Mouse (Mus musculus) heart, embryonic 12.5 days (tissue): ENCODE results near the gene Adamts3. TPM values are rescaled to one million over a fixed set of nuclear protein-coding genes. Genes with fewer than 3 reads are reported as not detected.

Source experiments
- ATAC-seq: fragments of 200-750 bp; cut with Nextera tagmentation; 2 replicates; pipeline ENCODE4 v1.8.0; 2017; ENCODE audit warnings: moderate TSS enrichment, moderate library complexity; ENCODE audit not compliant: insufficient number of reproducible peaks, low FRiP score
- H3K27ac ChIP-seq: fragments of 300-500 bp; sonication (generic); 2 replicates; pipeline ENCODE4 v1.5.1; 2016; ENCODE audit warnings: mild to moderate bottlenecking, moderate library complexity; ENCODE audit not compliant: poor library complexity, severe bottlenecking
- H3K27me3 ChIP-seq: fragments of 300-500 bp; sonication (generic); replicated peaks from 2 replicates; pipeline ENCODE4 v1.6.1; 2016; ENCODE audit warnings: mild to moderate bottlenecking, moderate library complexity
- H3K36me3 ChIP-seq: fragments of 300-500 bp; sonication (generic); 2 replicates; pipeline ENCODE4 v1.6.1; 2016; ENCODE audit warnings: mild to moderate bottlenecking, moderate library complexity
- H3K4me1 ChIP-seq: fragments of 300-500 bp; sonication (generic); replicated peaks from 2 replicates; pipeline ENCODE4 v1.6.1; 2016; ENCODE audit warnings: mild to moderate bottlenecking
- H3K4me2 ChIP-seq: fragments of 300-500 bp; sonication (generic); 2 replicates; pipeline ENCODE4 v1.6.1; 2016; ENCODE audit warnings: mild to moderate bottlenecking, moderate library complexity
- H3K4me3 ChIP-seq: fragments of 300-500 bp; sonication (generic); 2 replicates; pipeline ENCODE4 v1.5.1; 2016; ENCODE audit warnings: mild to moderate bottlenecking
- H3K9ac ChIP-seq: fragments of 300-500 bp; sonication (generic); 2 replicates; pipeline ENCODE4 v1.6.1; 2016; ENCODE audit warnings: mild to moderate bottlenecking, moderate library complexity
- H3K9me3 ChIP-seq: fragments of 300-500 bp; sonication (generic); replicated peaks from 2 replicates; pipeline ENCODE4 v1.6.1; 2016; ENCODE audit warnings: mild to moderate bottlenecking, moderate library complexity
- WGBS: fragments of 180-500 bp; shearing (Covaris S2); methylation state at CpG from one replicate; pipeline ENCODE4 v1.1.7; 2016; 5-methylcytosine and 5-hydroxymethylcytosine counted together
- polyA plus RNA-seq: library from polyadenylated mRNA; unstranded; fragments of >200 nt; fragmentation: Nextera tagmentation; extraction: Ambion mirVana; gene quantifications from 2 replicates; pipeline ENCODE4 v1.2.1, GENCODE M21; 2016

Gene Adamts3
- polyA plus RNA-seq, 1 experiment from 2014 or later, result 6.0 TPM

DNA sequence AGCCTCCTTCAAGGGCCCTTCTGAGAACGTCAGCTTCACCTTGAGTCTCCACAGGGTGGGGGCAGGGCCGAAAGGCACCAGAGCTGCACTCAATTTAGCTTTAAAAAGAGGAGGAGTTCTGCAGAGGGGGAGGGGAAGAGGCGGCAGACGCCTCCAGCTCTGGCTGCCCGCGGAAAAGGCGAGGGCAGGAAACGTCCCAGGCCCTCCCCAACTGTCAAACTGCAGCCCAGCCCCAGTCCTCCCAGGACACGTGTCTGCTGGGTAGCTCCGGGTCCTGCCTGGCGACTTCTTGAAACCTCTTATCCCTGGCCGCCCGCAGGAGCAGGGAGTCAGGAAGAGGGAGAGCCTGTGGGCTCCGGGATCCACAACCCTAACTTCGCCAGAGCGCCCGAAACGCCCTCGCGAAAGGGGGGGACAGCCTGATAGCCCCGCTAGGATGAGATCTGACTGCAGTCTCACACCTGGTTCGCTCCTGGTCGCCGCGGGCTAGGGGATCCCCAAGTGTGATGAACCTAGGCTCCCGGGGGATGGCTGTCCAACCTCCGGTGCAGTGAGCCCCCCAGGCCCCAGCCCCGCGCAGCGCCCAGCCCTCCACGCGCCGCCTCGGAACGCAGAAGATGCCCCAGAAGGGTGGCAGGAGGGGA, 921 bp downstream of the Adamts3 start:
- Histone ChIP-seq H3K36me3 (peaks cover 6% of the 10 kb centered on the region; the same call in 1 of the 2 replicates), H3K4me2 (peak overlapping the region; percentile 99), H3K9ac (peak overlapping the region; percentile 90), H3K27me3 (no peaks in the 10 kb centered on the region), H3K4me3 (peak overlapping the region; percentile 91), H3K4me1 (peaks cover 8% of the 10 kb centered on the region), H3K27ac (0 out of 2 replicates have a peak overlapping the region, but pooled peaks have one; percentile 31), H3K9me3 (0 out of 2 replicates have a peak, but pooled peaks cover 4% of the 10 kb centered on the region)
- WGBS, result under 1% methylated on average over 34 of the region's 35 CpGs
- peak; percentile 84 for ATAC-seq

DNA sequence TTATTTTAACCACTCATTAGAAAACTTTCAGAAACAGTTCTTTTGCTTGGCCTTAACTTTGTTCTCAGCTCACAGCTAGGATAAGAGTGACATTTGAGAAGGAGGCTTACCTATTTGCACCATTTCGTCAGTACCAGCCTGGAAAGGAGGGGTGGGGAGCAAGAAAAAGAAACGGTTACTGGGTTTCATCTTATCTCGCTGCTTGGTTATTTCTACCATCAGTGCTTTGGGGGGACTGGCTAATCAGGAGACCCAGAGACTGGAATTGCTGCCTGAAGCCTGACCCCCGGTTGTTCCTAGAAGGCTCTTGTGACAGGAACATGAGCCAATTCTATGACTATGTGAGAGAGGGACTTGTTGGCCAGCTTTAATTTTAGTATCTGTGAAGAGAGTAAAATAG, 1.7 kb downstream of the Adamts3 start:
- H3K4me2 ChIP-seq, result peak overlapping the region; percentile 99
- ATAC-seq, result no peak
- H3K4me3 ChIP-seq, result peak overlapping the region; percentile 91
- no peak overlapping the region for H3K27ac ChIP-seq
- 0 out of 2 replicates have a peak, but pooled peaks cover 4% of the 10 kb centered on the region for H3K9me3 ChIP-seq
- 21% methylated on average over 4 of the region's 4 CpGs for WGBS
- H3K4me1 ChIP-seq, result peaks cover 8% of the 10 kb centered on the region
- H3K36me3 ChIP-seq, result peaks cover 6% of the 10 kb centered on the region; the same call in 1 of the 2 replicates
- H3K9ac ChIP-seq, result 0 out of 2 replicates have a peak overlapping the region, but pooled peaks have one; percentile 90
- no peaks in the 10 kb centered on the region for H3K27me3 ChIP-seq

DNA sequence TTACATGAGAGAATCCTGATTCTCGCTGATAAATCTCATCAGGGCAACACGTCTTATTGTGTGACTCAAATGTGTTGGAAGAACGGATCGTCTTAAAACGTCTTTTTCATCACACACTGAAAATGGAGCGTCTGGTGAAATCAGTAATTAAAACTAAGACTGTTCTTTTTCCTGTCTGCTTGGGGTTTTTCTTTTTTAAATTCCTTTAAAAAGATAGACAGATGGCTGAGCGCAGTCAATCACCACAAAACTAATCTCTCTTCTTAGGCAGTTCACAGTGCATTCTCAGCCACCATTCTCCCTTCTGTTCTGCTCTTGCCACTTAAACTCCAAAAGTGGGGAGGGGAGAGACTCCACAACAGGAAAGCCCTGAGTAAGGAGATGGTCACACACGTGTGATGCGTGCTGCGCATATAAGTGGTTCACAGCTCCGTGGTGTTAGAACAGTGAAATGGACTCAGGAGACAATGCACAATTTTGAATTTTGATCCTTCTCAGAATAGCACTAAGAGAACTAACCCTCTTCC, 4.2 kb downstream of the Adamts3 start:
- Histone ChIP-seq H3K9ac (no peak overlapping the region), H3K4me3 (no peak overlapping the region), H3K27ac (no peak overlapping the region), H3K4me1 (peaks cover 8% of the 10 kb centered on the region), H3K27me3 (no peaks in the 10 kb centered on the region), H3K9me3 (0 out of 2 replicates have a peak, but pooled peaks cover 4% of the 10 kb centered on the region), H3K36me3 (peaks cover 6% of the 10 kb centered on the region; the same call in 1 of the 2 replicates), H3K4me2 (no peak overlapping the region)
- no peak for ATAC-seq
- WGBS, result 80% methylated on average over 11 of the region's 11 CpGs

DNA sequence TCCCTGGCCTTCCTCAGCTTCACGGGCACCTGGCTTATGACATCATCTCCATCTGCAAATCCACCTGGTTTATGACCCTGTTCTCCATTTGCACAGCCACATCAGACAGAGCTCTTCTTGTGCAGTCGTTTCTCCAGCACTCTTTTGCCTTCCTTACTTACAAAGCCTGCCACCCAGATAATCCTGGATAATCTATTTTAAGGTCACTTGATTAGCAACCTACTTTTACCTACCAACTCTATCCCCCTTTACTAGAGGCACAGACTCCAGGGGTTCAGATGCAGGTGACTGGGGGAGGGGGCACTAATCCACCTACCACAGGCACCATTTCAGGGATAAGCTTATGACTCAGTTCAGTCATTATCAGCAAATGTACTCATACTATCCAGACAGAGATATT, 10.5 kb downstream of the Adamts3 start:
- Histone ChIP-seq H3K9ac (no peak overlapping the region), H3K4me3 (no peak overlapping the region), H3K9me3 (no peaks in the 10 kb centered on the region), H3K4me1 (peaks cover 6% of the 10 kb centered on the region), H3K27ac (no peak overlapping the region), H3K27me3 (no peaks in the 10 kb centered on the region), H3K36me3 (no peaks in the 10 kb centered on the region), H3K4me2 (no peak overlapping the region)
- no peak for ATAC-seq
- WGBS, result 46% methylated on average over 2 of the region's 2 CpGs

DNA sequence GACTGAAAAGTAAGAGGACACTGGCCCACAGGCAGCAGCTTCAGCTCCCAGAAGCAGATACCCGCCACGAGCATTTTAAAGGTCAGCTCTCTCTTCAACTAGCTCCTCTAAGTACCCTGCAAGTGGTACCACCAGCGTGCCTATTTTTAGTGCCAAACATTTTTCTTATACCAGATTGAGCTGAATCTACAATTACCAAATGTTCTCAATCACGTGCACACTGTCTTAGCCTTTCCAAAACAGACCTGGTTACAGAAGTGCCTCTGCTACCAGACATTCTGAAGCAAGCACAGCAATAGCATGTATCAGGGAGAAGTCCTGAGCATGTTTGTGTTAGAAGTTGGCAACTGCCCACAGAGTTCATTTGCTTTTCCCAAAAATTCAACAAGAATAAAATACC, 23.5 kb downstream of the Adamts3 start:
- ATAC-seq, result no peak
- H3K4me2 ChIP-seq, result no peak overlapping the region
- no peak overlapping the region for H3K27ac ChIP-seq
- no peaks in the 10 kb centered on the region for H3K36me3 ChIP-seq
- H3K9me3 ChIP-seq, result no peaks in the 10 kb centered on the region
- no peak overlapping the region for H3K4me3 ChIP-seq
- H3K4me1 ChIP-seq, result peaks cover 10% of the 10 kb centered on the region; the same call in 1 of the 2 replicates
- WGBS, result 54% methylated on average over 4 of the region's 4 CpGs
- no peaks in the 10 kb centered on the region for H3K27me3 ChIP-seq
- no peak overlapping the region for H3K9ac ChIP-seq

DNA sequence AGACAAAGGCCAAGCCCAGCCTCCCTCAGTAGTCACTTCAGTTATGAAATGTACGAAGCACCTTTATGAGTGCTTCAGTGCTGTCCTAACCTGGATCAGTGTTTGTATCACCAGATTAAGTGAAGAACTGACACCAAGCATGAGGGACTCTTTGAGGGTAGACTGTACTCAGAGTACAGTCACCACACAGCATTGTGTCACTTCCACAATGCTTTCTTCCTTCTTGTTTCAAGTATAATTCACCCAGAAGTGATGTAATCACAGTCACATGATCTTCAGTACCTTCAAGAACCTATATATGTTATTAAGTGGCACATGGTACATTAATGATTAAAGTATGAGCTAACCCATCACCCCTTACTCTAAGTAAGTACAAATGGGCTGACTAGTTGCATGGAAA, 24.3 kb downstream of the Adamts3 start:
- 92% methylated on average over 1 of the region's 1 CpGs for WGBS
- no peak overlapping the region for H3K4me2 ChIP-seq
- peaks cover 10% of the 10 kb centered on the region; the same call in 1 of the 2 replicates for H3K4me1 ChIP-seq
- H3K9ac ChIP-seq, result no peak overlapping the region
- H3K4me3 ChIP-seq, result no peak overlapping the region
- H3K9me3 ChIP-seq, result no peaks in the 10 kb centered on the region
- no peaks in the 10 kb centered on the region for H3K27me3 ChIP-seq
- no peak overlapping the region for H3K27ac ChIP-seq
- H3K36me3 ChIP-seq, result no peaks in the 10 kb centered on the region
- ATAC-seq, result no peak

DNA sequence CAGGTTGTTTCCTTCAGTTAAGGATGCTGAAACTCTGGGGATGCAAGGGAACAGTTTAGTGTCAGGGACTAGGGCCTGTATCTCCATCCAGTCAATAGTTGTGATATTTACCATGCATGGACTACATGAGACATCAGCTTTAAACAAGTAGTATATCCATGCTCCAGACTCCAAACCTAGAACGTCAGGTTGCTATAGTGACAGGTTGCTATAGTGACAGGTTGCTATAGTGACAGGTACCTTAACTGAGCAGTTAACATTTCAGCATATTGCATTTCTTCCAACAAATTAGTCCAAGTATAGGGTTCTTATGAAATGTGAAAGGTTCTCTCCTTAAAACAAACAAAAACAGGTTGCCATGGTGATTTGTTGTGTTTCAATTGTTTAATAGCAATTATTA, 36.6 kb downstream of the Adamts3 start:
- Histone ChIP-seq H3K9me3 (no peaks in the 10 kb centered on the region), H3K36me3 (no peaks in the 10 kb centered on the region), H3K9ac (no peak overlapping the region), H3K27ac (no peak overlapping the region), H3K27me3 (no peaks in the 10 kb centered on the region), H3K4me2 (no peak overlapping the region), H3K4me3 (no peak overlapping the region), H3K4me1 (peaks cover 16% of the 10 kb centered on the region)
- 72% methylated on average over 1 of the region's 1 CpGs for WGBS
- ATAC-seq, result no peak

DNA sequence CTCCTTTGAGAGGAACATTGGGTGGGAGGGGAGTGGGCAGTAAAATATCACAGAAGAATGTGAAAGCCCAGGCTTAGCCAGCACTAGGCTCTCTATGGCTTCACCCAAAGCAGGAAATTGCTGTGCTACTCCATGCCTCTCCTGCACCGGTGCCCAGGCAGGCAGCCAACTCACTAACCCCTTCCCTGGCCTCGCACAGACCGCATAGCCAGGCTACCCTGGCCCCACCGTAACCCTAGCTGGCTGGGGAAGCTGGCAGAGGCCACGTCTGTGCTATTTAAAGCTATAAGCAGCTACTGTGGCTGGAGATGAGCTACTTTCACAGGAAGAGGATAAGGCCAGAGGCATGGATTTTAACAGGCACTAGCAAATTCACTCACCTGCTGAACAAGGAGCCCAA, 38.8 kb downstream of the Adamts3 start:
- Histone ChIP-seq H3K4me2 (peak overlapping the region; percentile 14), H3K36me3 (no peaks in the 10 kb centered on the region), H3K9ac (no peak overlapping the region), H3K4me1 (peaks cover 12% of the 10 kb centered on the region), H3K9me3 (no peaks in the 10 kb centered on the region), H3K27me3 (no peaks in the 10 kb centered on the region), H3K4me3 (no peak overlapping the region), H3K27ac (peak overlapping the region; percentile 83)
- WGBS, result 4% methylated on average over 5 of the region's 5 CpGs
- peak; percentile 88 for ATAC-seq

DNA sequence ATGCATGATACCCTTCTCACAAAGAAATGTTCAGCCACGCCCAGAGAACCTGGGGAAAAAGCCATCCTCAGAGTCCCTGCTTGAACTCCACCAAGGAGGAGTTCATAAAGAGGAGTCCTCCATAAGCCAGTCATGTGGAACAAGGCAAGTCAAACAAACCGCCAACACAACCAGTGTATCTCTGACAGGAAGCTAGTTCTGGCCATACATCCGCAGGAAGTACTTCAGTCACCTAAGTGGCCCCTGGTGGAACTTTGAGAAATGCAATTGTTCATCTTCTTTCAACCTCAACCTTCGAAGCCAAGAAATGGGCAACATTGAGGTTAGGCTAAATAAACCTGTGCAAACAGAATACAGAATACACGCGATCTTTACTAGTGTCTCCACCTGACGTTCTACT, 39.7 kb downstream of the Adamts3 start:
- no peaks in the 10 kb centered on the region for H3K9me3 ChIP-seq
- no peak for ATAC-seq
- no peaks in the 10 kb centered on the region for H3K36me3 ChIP-seq
- H3K27ac ChIP-seq, result peak overlapping the region; percentile 83; the same call in 1 of the 2 replicates
- H3K9ac ChIP-seq, result no peak overlapping the region
- 76% methylated on average over 7 of the region's 7 CpGs for WGBS
- H3K27me3 ChIP-seq, result no peaks in the 10 kb centered on the region
- H3K4me2 ChIP-seq, result no peak overlapping the region
- H3K4me3 ChIP-seq, result no peak overlapping the region
- H3K4me1 ChIP-seq, result peaks cover 12% of the 10 kb centered on the region

DNA sequence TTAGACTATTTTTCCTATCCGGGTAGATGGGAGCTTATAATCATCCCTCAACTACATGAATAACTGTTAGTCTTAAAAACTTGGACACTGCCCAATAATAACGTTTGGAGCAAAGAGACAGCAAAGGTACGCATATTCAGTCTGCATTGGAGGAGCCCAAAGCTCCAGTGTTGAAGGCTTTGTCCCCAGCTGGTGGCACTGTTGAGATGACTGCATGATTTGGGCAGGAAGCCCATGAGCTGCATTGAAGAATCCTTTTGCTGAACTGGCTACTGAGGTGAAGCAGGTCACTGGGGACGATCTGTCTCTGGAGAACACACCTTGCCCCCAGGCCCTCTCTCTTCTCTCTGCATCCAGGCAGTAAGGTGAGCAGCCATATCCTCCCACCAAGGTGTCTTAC, 43.5 kb downstream of the Adamts3 start:
- Histone ChIP-seq H3K4me2 (no peak overlapping the region), H3K27ac (no peak overlapping the region), H3K27me3 (no peaks in the 10 kb centered on the region), H3K9me3 (no peaks in the 10 kb centered on the region), H3K36me3 (no peaks in the 10 kb centered on the region), H3K4me3 (no peak overlapping the region), H3K4me1 (peaks cover 12% of the 10 kb centered on the region), H3K9ac (no peak overlapping the region)
- 52% methylated on average over 4 of the region's 4 CpGs for WGBS
- no peak for ATAC-seq

DNA sequence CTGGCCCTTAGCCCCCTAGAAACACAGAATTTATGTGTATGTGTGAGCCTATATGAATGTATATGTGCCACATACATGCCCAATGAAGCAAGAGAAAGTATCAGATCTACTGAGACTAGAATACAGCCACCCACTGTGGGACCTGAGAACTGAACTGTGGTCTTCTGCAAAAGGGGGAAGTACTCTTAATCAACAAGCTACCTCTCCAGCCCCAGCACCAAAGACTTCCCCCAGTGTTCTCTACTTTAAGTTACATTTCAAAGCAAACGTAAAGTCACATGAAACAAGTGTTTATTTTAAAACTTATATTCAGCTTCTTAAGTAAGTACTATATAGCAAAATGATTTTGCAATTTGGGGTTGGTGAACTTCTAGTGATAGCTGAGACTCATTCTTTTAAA, 62.0 kb downstream of the Adamts3 start:
- ATAC-seq, result no peak
- Histone ChIP-seq H3K4me2 (no peak overlapping the region), H3K36me3 (no peaks in the 10 kb centered on the region), H3K4me1 (no peaks in the 10 kb centered on the region), H3K27ac (no peak overlapping the region), H3K9ac (no peak overlapping the region), H3K4me3 (no peak overlapping the region), H3K27me3 (no peaks in the 10 kb centered on the region), H3K9me3 (no peaks in the 10 kb centered on the region)
- 84% methylated on average over 1 of the region's 1 CpGs for WGBS
